Mouse (Mus musculus) forebrain, embryonic 16.5 days (tissue): ENCODE measurements at regions not wholly inside any gene's neighbourhood (a gene's known extent, or its start where the extent isn't known, plus 50 kb on each side); places are given as distances from the start of the nearest gene placed in this dataset.

Source experiments
- ATAC-seq: fragments of 200-750 bp; cut with Nextera tagmentation; 2 replicates; pipeline ENCODE4 v1.8.0; 2017; ENCODE audit warnings: mild to moderate bottlenecking, moderate library complexity
- H3K27ac ChIP-seq: fragments of 300-500 bp; sonication (generic); 2 replicates; pipeline ENCODE4 v1.5.1; 2014; ENCODE audit warnings: low read length, control low read depth
- H3K27me3 ChIP-seq: fragments of 300-500 bp; sonication (generic); replicated peaks from 2 replicates; pipeline ENCODE4 v1.6.1; 2014; ENCODE audit warnings: low read length; ENCODE audit not compliant: control insufficient read depth, insufficient read depth
- H3K36me3 ChIP-seq: fragments of 300-500 bp; sonication (generic); 2 replicates; pipeline ENCODE4 v1.6.1; 2014; ENCODE audit not compliant: control insufficient read depth, insufficient read depth
- H3K4me1 ChIP-seq: fragments of 300-500 bp; sonication (generic); replicated peaks from 2 replicates; pipeline ENCODE4 v1.6.1; 2014; ENCODE audit warnings: low read length; ENCODE audit not compliant: control insufficient read depth, insufficient read depth
- H3K4me2 ChIP-seq: fragments of 300-500 bp; sonication (generic); 2 replicates; pipeline ENCODE4 v1.6.1; 2014; ENCODE audit warnings: mild to moderate bottlenecking, low read length, control low read depth
- H3K4me3 ChIP-seq: fragments of 300-500 bp; sonication (generic); replicated peaks from 2 replicates; pipeline ENCODE4 v1.5.1; 2014; ENCODE audit warnings: mild to moderate bottlenecking, low read length, control low read depth
- H3K9ac ChIP-seq: fragments of 300-500 bp; sonication (generic); replicated peaks from 2 replicates; pipeline ENCODE4 v1.6.1; 2014; ENCODE audit warnings: low read depth, low read length, control low read depth
- H3K9me3 ChIP-seq: fragments of 300-500 bp; sonication (generic); 2 replicates; pipeline ENCODE4 v1.6.1; 2016; ENCODE audit warnings: low read length; ENCODE audit not compliant: control insufficient read depth
- WGBS: fragments of 180-500 bp; shearing (Covaris S2); extraction: QIAGEN DNeasy Blood & Tissue Kit; methylation state at CpG from one replicate; pipeline ENCODE4 v1.1.7; 2014; 5-methylcytosine and 5-hydroxymethylcytosine counted together

GRCm38 (mm10) chr12:107652126-107652728, 163.8 kb downstream of the 3110018I06Rik start:
- Histone ChIP-seq H3K27me3 (no peaks in the 10 kb centered on the region), H3K4me2 (no peak overlapping the region), H3K4me3 (no peak overlapping the region), H3K9ac (no peak overlapping the region), H3K36me3 (no peaks in the 10 kb centered on the region), H3K27ac (no peak overlapping the region), H3K9me3 (no peaks in the 10 kb centered on the region), H3K4me1 (no peaks in the 10 kb centered on the region)
- WGBS = 52% methylated on average over 3 of the region's 3 CpGs
- no peak for ATAC-seq

DNA sequence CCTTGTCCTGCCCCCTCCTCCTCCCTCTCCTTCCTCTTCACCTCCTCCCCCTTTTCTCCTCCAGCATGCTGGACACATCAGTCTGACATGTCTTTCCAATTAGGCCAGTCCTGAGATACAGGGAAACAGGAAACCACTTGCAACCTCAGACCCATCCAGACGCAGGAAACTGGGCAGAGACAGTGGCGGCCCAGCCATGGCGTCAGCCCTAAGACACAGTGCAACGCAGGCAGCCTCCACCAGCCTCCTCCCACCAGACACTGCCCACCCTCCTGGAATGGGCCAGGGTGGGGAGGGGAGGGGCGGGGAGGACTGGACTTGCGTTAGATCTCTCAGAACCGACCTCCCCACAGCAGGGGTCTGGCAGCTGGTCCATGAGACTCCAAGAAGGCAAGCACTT, 164.7 kb downstream of the 3110018I06Rik start:
- H3K27me3 ChIP-seq = no peaks in the 10 kb centered on the region
- 44% methylated on average over 7 of the region's 7 CpGs for WGBS
- H3K9me3 ChIP-seq = no peaks in the 10 kb centered on the region
- H3K9ac ChIP-seq = no peak overlapping the region
- H3K4me2 ChIP-seq = no peak overlapping the region
- no peak overlapping the region for H3K4me3 ChIP-seq
- no peak for ATAC-seq
- H3K36me3 ChIP-seq = no peaks in the 10 kb centered on the region
- H3K27ac ChIP-seq = no peak overlapping the region
- H3K4me1 ChIP-seq = peaks cover 5% of the 10 kb centered on the region

- ATAC-seq = no peak
- no peaks in the 10 kb centered on the region for H3K27me3 ChIP-seq
- no peak overlapping the region for H3K4me2 ChIP-seq
- H3K27ac ChIP-seq = no peak overlapping the region
- no peak overlapping the region for H3K4me3 ChIP-seq
- 54% methylated on average over 5 of the region's 5 CpGs for WGBS
- H3K9me3 ChIP-seq = no peaks in the 10 kb centered on the region
- H3K4me1 ChIP-seq = peaks cover 14% of the 10 kb centered on the region
- H3K9ac ChIP-seq = no peak overlapping the region
- H3K36me3 ChIP-seq = no peaks in the 10 kb centered on the region
These were observed 168.4 kb downstream of the 3110018I06Rik start for GRCm38 (mm10) chr12:107656846-107657245.

DNA sequence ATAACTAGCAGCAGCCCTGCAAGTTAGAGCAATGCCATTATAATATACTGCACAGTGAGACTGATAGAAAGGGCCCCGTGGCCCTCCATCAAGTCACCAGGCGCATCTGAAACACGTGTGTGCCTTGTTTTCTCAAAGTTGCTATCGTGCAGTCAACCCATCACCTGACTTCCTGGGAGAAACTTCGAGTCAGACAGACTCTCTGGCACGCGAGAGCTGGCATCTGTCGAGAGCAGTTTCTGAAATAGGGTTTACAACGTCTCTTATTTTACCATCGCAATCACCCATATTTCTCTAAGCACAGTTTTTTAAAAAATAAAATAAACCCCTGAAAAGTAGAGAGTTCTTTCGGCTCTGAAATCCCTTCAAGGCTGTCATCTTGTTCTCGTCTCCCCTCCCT, 169.8 kb downstream of the 3110018I06Rik start:
- H3K27ac ChIP-seq = no peak overlapping the region
- H3K9me3 ChIP-seq = no peaks in the 10 kb centered on the region
- H3K4me2 ChIP-seq = 0 out of 2 replicates have a peak overlapping the region, but pooled peaks have one; percentile 11
- H3K9ac ChIP-seq = no peak overlapping the region
- H3K4me3 ChIP-seq = no peak overlapping the region
- peaks cover 16% of the 10 kb centered on the region for H3K4me1 ChIP-seq
- no peaks in the 10 kb centered on the region for H3K36me3 ChIP-seq
- H3K27me3 ChIP-seq = no peaks in the 10 kb centered on the region
- 43% methylated on average over 12 of the region's 12 CpGs for WGBS
- peak; percentile 18; the same call in 1 of the 2 replicates for ATAC-seq

- ATAC-seq = 0 out of 2 replicates have a peak, but pooled peaks have one; percentile 18
- H3K27ac ChIP-seq = no peak overlapping the region
These were observed 170.4 kb downstream of the 3110018I06Rik start for GRCm38 (mm10) chr12:107658821-107659220.

DNA sequence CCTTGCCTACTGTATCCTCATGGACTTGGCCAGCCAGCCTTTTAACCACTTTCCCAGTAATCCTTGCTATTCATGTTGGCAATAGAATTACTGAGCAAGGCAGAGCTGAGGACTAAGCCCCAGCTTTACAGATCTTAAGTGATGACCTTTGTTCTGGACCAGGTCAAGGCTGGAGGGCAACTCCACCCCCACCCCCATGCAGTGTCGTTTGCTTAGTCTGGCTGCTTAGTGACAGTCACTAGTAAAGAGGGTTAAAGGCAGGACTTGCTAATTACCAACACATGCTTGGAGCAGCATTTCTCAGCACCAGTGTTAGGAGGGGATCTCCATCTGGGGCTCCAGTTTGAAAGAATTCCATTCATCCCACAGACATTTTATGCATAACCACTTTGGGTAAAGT, 174.2 kb downstream of the 3110018I06Rik start:
- Histone ChIP-seq H3K9ac (no peak overlapping the region), H3K4me1 (peaks cover 16% of the 10 kb centered on the region), H3K9me3 (no peaks in the 10 kb centered on the region), H3K4me2 (no peak overlapping the region), H3K36me3 (no peaks in the 10 kb centered on the region), H3K4me3 (no peak overlapping the region), H3K27ac (no peak overlapping the region), H3K27me3 (no peaks in the 10 kb centered on the region)
- 0% methylated on average over 1 of the region's 1 CpGs for WGBS
- no peak for ATAC-seq

More at GRCm38 (mm10) chr12:107658821-107659220, 170.4 kb downstream of the 3110018I06Rik start:
- Histone ChIP-seq H3K9me3 (no peaks in the 10 kb centered on the region), H3K4me3 (no peak overlapping the region), H3K9ac (no peak overlapping the region), H3K4me1 (peaks cover 16% of the 10 kb centered on the region), H3K27me3 (no peaks in the 10 kb centered on the region), H3K36me3 (no peaks in the 10 kb centered on the region), H3K4me2 (no peak overlapping the region)
- WGBS = 9% methylated on average over 9 of the region's 9 CpGs

GRCm38 (mm10) chr12:107667836-107668235, 179.4 kb downstream of the 3110018I06Rik start:
- H3K27me3 ChIP-seq = no peaks in the 10 kb centered on the region
- no peak for ATAC-seq
- no peak overlapping the region for H3K4me2 ChIP-seq
- no peaks in the 10 kb centered on the region for H3K9me3 ChIP-seq
- H3K27ac ChIP-seq = no peak overlapping the region
- peaks cover 4% of the 10 kb centered on the region; the same call in 1 of the 2 replicates for H3K4me1 ChIP-seq
- WGBS = 48% methylated on average over 3 of the region's 3 CpGs
- H3K36me3 ChIP-seq = no peaks in the 10 kb centered on the region
- no peak overlapping the region for H3K4me3 ChIP-seq
- no peak overlapping the region for H3K9ac ChIP-seq

DNA sequence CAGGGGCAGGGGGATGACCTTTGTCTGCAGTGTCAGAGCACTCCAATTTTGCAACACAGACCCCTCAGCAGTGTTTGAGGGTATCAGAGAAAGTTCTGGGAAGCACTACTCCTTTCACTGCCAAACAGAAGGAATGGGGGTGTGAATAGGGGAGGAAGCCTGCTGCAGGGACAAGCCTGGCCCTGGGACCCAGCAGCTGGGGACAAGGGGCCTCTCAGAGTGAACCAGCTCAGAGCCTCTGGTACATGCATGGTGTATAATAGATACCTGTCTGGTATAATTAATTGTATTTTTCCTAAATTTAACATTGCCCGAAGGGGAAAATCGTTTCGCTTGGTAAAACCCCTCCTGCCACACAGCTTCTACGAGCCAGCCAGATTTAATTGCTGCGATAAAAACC, 180.6 kb downstream of the 3110018I06Rik start:
- H3K27me3 ChIP-seq = no peaks in the 10 kb centered on the region
- no peak overlapping the region for H3K9ac ChIP-seq
- no peaks in the 10 kb centered on the region for H3K9me3 ChIP-seq
- H3K4me1 ChIP-seq = peaks cover 4% of the 10 kb centered on the region; the same call in 1 of the 2 replicates
- H3K27ac ChIP-seq = no peak overlapping the region
- H3K4me2 ChIP-seq = no peak overlapping the region
- 39% methylated on average over 5 of the region's 5 CpGs for WGBS
- no peak for ATAC-seq
- H3K36me3 ChIP-seq = no peaks in the 10 kb centered on the region
- no peak overlapping the region for H3K4me3 ChIP-seq

- Histone ChIP-seq H3K4me1 (peaks cover 4% of the 10 kb centered on the region; the same call in 1 of the 2 replicates), H3K4me2 (no peak overlapping the region), H3K9ac (no peak overlapping the region), H3K9me3 (no peaks in the 10 kb centered on the region), H3K27me3 (no peaks in the 10 kb centered on the region), H3K27ac (no peak overlapping the region), H3K36me3 (no peaks in the 10 kb centered on the region), H3K4me3 (no peak overlapping the region)
- 50% methylated on average over 6 of the region's 6 CpGs for WGBS
- no peak for ATAC-seq
These were observed 181.0 kb downstream of the 3110018I06Rik start for GRCm38 (mm10) chr12:107669450-107669849.

DNA sequence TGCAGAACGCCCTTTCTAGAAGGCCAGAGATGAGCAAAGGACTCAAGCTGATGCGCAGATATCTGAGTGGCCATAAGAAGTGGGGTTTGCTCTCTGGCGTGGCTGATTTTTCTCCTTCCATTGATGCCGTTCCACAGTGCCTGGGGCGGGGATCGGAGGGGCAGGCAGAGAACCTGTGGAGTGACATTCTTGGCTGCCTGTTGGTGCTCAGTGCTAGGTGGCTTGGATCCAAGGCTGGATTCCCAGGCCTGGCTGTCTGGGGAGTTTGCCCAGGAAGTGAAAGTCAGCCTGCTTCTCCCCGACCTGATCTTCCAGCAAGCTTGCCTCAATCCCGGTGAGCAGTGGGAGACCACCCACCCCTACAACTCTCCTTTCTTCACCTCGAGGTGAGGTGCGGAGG, 181.5 kb downstream of the 3110018I06Rik start:
- H3K4me3 ChIP-seq = no peak overlapping the region
- WGBS = 71% methylated on average over 10 of the region's 10 CpGs
- H3K27me3 ChIP-seq = no peaks in the 10 kb centered on the region
- no peaks in the 10 kb centered on the region for H3K9me3 ChIP-seq
- no peak overlapping the region for H3K4me2 ChIP-seq
- ATAC-seq = no peak
- H3K27ac ChIP-seq = no peak overlapping the region
- no peak overlapping the region for H3K9ac ChIP-seq
- peaks cover 4% of the 10 kb centered on the region; the same call in 1 of the 2 replicates for H3K4me1 ChIP-seq
- H3K36me3 ChIP-seq = no peaks in the 10 kb centered on the region
